Mouse (Mus musculus) intestine, postnatal 0 days (tissue): ENCODE results near the gene Gas2l2. TPM values are rescaled to one million over a fixed set of nuclear protein-coding genes. Genes with fewer than 3 reads are reported as not detected.

Experiments
- ATAC-seq: fragments of 200-750 bp; cut with Nextera tagmentation; 2 replicates; pipeline ENCODE4 v1.8.0; 2017; ENCODE audit warnings: mild to moderate bottlenecking, moderate TSS enrichment, moderate library complexity
- H3K27ac ChIP-seq: fragments of 300-500 bp; sonication (generic); 2 replicates; pipeline ENCODE4 v1.5.1; 2014; ENCODE audit warnings: mild to moderate bottlenecking, low read depth, low read length, moderate library complexity
- H3K27me3 ChIP-seq: fragments of 300-500 bp; sonication (generic); replicated peaks from 2 replicates; pipeline ENCODE4 v1.6.1; 2014; ENCODE audit warnings: low read length, mixed read lengths; ENCODE audit not compliant: control insufficient read depth, insufficient read depth
- H3K36me3 ChIP-seq: fragments of 300-500 bp; sonication (generic); 2 replicates; pipeline ENCODE4 v1.6.1; 2014; ENCODE audit warnings: mild to moderate bottlenecking, moderate library complexity; ENCODE audit not compliant: control insufficient read depth, insufficient read depth
- H3K4me1 ChIP-seq: fragments of 300-500 bp; sonication (generic); replicated peaks from 2 replicates; pipeline ENCODE4 v1.6.1; 2014; ENCODE audit warnings: antibody characterized with exemption, low read length, mixed read lengths; ENCODE audit not compliant: control insufficient read depth, insufficient read depth
- H3K4me2 ChIP-seq: fragments of 300-500 bp; sonication (generic); replicated peaks from 2 replicates; pipeline ENCODE4 v1.6.1; 2014; ENCODE audit warnings: low read depth, mild to moderate bottlenecking, moderate library complexity
- H3K4me3 ChIP-seq: fragments of 300-500 bp; sonication (generic); 2 replicates; pipeline ENCODE4 v1.5.1; 2014; ENCODE audit warnings: low read depth, low read length
- H3K9ac ChIP-seq: fragments of 300-500 bp; sonication (generic); 2 replicates; pipeline ENCODE4 v1.6.1; 2014; ENCODE audit warnings: mild to moderate bottlenecking, low read depth, low read length
- H3K9me3 ChIP-seq: fragments of 300-500 bp; sonication (generic); 2 replicates; pipeline ENCODE4 v1.6.1; 2016; ENCODE audit warnings: mixed run types; ENCODE audit not compliant: control insufficient read depth
- CTCF ChIP-seq: sonication (generic); IDR thresholded peaks from 2 replicates; pipeline ENCODE4 v1.5.1; 2016; ENCODE audit warnings: low read depth, mild to moderate bottlenecking, control low read depth, antibody characterized with exemption, moderate library complexity
- WGBS: fragments of 180-500 bp; shearing (Covaris S2); extraction: QIAGEN DNeasy Blood & Tissue Kit; methylation state at CpG from one replicate; pipeline ENCODE4 v1.1.7; 2014; 5-methylcytosine and 5-hydroxymethylcytosine counted together
- polyA plus RNA-seq: library from polyadenylated mRNA; unstranded; fragments of >200 nt; fragmentation: Nextera tagmentation; extraction: Ambion mirVana; gene quantifications from 2 replicates; pipeline ENCODE4 v1.2.1, GENCODE M21; 2015

The Gas2l2 gene
- polyA plus RNA-seq, 1 experiment from 2014 or later: 0.65 TPM

DNA sequence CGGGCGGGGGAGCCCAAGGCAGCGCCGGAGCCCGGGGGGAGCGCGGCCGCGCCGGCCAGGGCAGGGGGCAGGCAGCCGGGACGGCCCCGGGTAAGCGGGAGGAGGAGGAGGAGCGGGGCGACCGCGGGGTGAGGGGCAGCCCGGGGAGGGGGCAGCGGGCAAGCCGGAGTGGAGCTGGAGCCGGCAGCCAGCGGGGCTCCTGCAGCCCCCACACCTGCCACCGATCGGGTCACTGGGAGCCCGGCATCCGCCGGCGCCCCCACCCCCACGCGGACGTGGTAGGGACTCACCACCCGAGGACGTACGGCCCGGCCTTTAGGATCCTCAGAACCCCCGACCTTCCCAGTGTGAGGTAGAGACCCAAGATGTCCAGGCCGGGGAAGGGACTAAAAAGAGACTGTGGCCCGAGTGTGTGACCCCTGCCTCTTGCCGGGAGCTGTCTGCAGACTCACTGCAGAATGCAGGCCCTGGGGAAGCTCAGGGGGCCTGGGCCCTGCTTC, 19.4 kb downstream of the Gas2l2 start:
- H3K4me2 ChIP-seq: peak overlapping the region; percentile 97
- H3K4me1 ChIP-seq: no peaks in the 10 kb centered on the region
- peaks cover 5% of the 10 kb centered on the region; the same call in 1 of the 2 replicates for H3K27me3 ChIP-seq
- no peak for TF ChIP-seq CTCF
- peak overlapping the region; percentile 34; the same call in 1 of the 2 replicates for H3K9ac ChIP-seq
- no peaks in the 10 kb centered on the region for H3K9me3 ChIP-seq
- H3K4me3 ChIP-seq: peak overlapping the region; percentile 63
- no peaks in the 10 kb centered on the region for H3K36me3 ChIP-seq
- 0 out of 2 replicates have a peak, but pooled peaks have one; percentile 13 for ATAC-seq
- WGBS: 3% methylated on average over 7 of the region's 40 CpGs
- no peak overlapping the region for H3K27ac ChIP-seq

GRCm38 (mm10) chr11:83409087-83409754, 20.0 kb downstream of the Gas2l2 start, which contains the start of gene Rasl10b:
Rasl10b (plus strand) TSS chr11:83409137.
- Histone ChIP-seq H3K4me1 (no peaks in the 10 kb centered on the region), H3K9ac (peak within 1 kb of the TSS; percentile 34; the same call in 1 of the 2 replicates), H3K36me3 (peaks cover 6% of the 10 kb centered on the region; the same call in 1 of the 2 replicates), H3K27me3 (peaks cover 5% of the 10 kb centered on the region; the same call in 1 of the 2 replicates), H3K4me2 (peak within 1 kb of the TSS; percentile 97), H3K9me3 (no peaks in the 10 kb centered on the region), H3K4me3 (peak within 1 kb of the TSS; percentile 63), H3K27ac (no peak within 1 kb of the TSS)
- no peak for TF ChIP-seq CTCF
- 0 out of 2 replicates have a peak, but pooled peaks have one; percentile 41 for ATAC-seq
- WGBS: 2% methylated on average over 37 of the region's 44 CpGs

- Histone ChIP-seq H3K36me3 (peaks cover 16% of the 10 kb centered on the region), H3K4me3 (no peak overlapping the region), H3K9ac (no peak overlapping the region), H3K4me1 (no peaks in the 10 kb centered on the region), H3K9me3 (no peaks in the 10 kb centered on the region), H3K27ac (no peak overlapping the region), H3K4me2 (no peak overlapping the region), H3K27me3 (peaks cover 5% of the 10 kb centered on the region; the same call in 1 of the 2 replicates)
- WGBS: 49% methylated on average over 8 of the region's 8 CpGs
- ATAC-seq: no peak
- TF ChIP-seq CTCF: no peak
Observed at GRCm38 (mm10) chr11:83408242-83408641, 21.0 kb downstream of the Gas2l2 start.

DNA sequence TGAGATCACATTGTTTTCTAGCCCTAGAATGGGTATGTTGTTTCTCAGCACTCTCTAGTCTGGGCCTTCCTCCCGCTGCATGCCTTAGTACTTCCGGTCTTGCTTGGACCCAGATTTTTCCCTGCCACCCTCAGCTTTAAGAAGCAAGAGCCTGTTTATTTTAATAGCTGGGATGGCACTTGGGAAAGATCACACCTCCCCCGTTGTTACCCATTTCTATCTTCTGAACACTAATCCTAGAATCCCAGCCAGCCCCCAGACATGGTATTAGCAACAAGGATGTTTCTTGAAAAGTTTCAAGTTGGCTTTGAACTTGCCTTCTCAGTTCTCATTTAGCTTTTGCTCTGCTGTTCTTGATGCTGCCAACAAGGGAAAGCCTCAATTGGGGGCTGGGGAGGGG, 22.9 kb downstream of the Gas2l2 start:
- 62% methylated on average over 3 of the region's 3 CpGs for WGBS
- no peaks in the 10 kb centered on the region for H3K4me1 ChIP-seq
- TF ChIP-seq CTCF: no peak
- no peak overlapping the region for H3K9ac ChIP-seq
- H3K36me3 ChIP-seq: peaks cover 27% of the 10 kb centered on the region
- peaks cover 5% of the 10 kb centered on the region; the same call in 1 of the 2 replicates for H3K27me3 ChIP-seq
- ATAC-seq: no peak
- H3K4me3 ChIP-seq: no peak overlapping the region
- H3K27ac ChIP-seq: no peak overlapping the region
- H3K4me2 ChIP-seq: no peak overlapping the region
- no peaks in the 10 kb centered on the region for H3K9me3 ChIP-seq

GRCm38 (mm10) chr11:83403787-83404186, 25.5 kb downstream of the Gas2l2 start:
- no peak overlapping the region for H3K4me2 ChIP-seq
- no peak for TF ChIP-seq CTCF
- no peaks in the 10 kb centered on the region; the same call in 1 of the 2 replicates for H3K27me3 ChIP-seq
- no peak overlapping the region for H3K9ac ChIP-seq
- no peaks in the 10 kb centered on the region for H3K4me1 ChIP-seq
- no peaks in the 10 kb centered on the region for H3K9me3 ChIP-seq
- H3K36me3 ChIP-seq: peaks cover 43% of the 10 kb centered on the region
- no peak overlapping the region for H3K4me3 ChIP-seq
- ATAC-seq: no peak
- no peak overlapping the region for H3K27ac ChIP-seq
- 81% methylated on average over 7 of the region's 7 CpGs for WGBS

DNA sequence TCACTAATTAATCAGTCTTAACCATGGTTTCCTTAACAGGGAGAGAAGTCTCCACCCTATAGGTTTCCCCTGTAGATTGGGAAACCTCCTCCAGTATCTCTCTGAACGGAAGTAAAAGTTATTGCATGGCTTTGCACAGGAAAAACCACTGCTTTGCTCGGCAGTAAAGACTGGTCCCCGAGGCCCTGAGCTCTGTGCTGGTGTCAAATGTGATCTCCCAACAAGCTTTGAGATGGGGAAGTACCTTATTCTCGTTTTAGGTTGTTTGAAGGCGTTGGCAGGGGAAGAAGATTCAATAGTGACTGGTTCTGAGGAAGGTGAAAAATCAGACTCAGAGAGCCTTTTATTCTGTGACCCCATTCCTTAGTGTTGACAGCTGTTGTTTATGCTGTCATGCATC, 30.5 kb downstream of the Gas2l2 start:
- Histone ChIP-seq H3K4me2 (no peak overlapping the region), H3K9ac (no peak overlapping the region), H3K27ac (no peak overlapping the region), H3K4me1 (no peaks in the 10 kb centered on the region), H3K27me3 (no peaks in the 10 kb centered on the region), H3K9me3 (no peaks in the 10 kb centered on the region), H3K4me3 (no peak overlapping the region), H3K36me3 (peaks cover 48% of the 10 kb centered on the region)
- ATAC-seq: no peak
- no peak for TF ChIP-seq CTCF
- WGBS: 75% methylated on average over 5 of the region's 5 CpGs
